Mouse (Mus musculus): ENCODE measurements around the gene Bmpr1b.

DNA sequence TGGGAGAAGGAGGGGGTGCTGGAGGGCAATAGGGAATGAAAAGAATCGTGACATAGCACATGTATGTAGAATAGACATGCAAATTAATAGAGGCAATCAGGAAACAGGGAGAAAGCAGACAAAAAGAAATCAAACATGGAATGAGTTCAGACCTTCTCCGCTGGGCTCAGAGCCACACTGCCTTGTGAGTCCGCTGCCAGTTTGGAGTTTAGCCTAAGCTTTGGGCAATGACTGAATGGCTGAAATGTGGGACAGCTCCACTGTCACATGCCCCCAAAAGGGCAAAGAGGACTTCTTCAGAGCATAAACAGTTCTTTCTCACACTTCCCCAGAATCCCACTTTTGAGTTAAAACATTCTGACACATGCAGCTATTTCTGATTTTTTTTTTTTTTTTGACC, 236.3 kb downstream of the Bmpr1b start:
- TF ChIP-seq CTCF (IDR thresholded peaks at IDR 0.05; ENCODE audit: low read depth) (no peak), EP300 (IDR thresholded peaks at IDR 0.05; ENCODE audit: low read depth) (no peak)
